Mouse (Mus musculus) thymus, adult 2 months (tissue): ENCODE results near the gene Ghr.

ENCODE experiments used
- CTCF ChIP-seq: fragments of 200-500 bp; IDR thresholded peaks from 2 replicates; pipeline ENCODE4 v1.5.1; 2012; ENCODE audit warnings: mild to moderate bottlenecking, control low read depth, low read length, moderate library complexity, borderline replicate concordance; ENCODE audit not compliant: control insufficient read depth, poor library complexity, insufficient read depth; ENCODE audit errors: extremely low read depth
- POLR2A ChIP-seq: fragments of 200-500 bp; IDR thresholded peaks from 2 replicates; pipeline ENCODE4 v1.6.1; 2012; ENCODE audit warnings: mild to moderate bottlenecking, low read length, control low read depth, moderate library complexity; ENCODE audit not compliant: control insufficient read depth, poor library complexity, insufficient read depth; ENCODE audit errors: extremely low read depth

DNA sequence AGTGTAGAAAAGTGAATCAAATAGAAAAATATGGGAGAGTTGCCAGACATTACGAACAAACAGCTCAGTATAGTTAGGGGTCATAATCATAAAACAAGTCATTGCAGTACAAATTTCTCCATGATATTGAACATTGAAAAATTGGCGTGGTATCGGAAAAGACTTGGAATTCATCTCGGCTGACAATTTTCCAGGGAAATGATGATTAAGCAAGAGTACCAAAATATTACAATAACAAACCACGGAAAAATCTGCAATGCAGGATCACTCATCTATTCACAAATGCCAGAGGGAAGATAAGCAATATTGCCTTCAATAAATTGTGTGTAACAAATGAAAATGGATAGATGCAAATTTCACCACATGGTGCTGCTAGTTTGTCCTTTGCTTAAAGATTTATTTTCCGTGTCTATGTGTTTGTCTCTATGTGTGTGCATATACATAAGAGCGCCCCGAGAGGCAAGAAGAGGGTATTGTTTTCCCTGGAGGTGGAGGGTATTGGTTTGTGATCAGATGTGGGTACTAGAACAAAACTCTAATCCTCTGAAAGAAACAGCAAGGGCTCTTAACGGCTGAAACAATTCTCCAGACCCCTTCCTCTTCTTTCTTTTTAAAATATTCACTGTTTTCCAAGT lies 85.2 kb downstream of the Ghr start:
- TF ChIP-seq CTCF (no peak), POLR2A (no peak)
